Mouse (Mus musculus): ENCODE measurements around the gene Zfp511.

The Zfp511 gene

DNA sequence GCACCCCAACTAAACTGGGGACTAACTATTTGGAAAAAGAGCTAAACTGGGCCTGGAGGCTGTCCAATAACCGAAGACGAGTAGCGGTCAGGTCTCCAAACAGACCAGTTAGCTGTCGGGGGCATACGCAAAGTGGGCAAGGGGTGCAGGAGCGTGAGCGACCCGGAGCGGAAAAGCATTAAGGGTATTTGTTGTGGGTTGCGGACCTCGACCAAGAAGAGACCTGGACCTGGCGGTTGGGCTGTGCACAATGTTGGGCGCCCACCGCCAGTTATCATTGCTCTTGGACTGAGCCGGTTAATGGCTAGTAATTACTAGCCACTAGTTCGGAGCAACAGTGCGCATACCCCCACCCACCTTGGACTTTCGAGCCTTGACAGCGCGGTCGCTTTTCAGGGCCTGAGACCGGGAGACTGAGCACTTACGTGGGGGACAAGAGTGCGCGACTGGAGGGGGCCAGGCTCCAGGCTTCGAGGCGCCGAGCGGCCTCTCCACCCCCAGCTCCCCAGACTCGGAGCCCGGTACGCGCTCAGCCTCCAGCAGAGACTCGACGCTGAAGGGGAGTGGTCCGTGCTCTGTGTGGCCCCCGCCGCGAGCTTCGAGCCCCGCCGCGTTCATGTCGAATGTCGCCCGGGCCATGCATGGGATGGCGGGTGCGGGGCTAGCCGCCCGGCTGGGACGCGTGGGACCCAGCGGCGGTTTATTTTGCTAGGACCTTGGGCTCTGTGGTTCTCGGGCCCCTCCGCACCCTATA, 12.3 kb downstream of the Zfp511 start, which contains the start of gene Msx3:
Msx3 (minus strand) TSS at position 729 of the 754 bp plus-strand sequence.
- no peak for DNase-seq (ENCODE audit: extremely low read depth, low read depth)

DNA sequence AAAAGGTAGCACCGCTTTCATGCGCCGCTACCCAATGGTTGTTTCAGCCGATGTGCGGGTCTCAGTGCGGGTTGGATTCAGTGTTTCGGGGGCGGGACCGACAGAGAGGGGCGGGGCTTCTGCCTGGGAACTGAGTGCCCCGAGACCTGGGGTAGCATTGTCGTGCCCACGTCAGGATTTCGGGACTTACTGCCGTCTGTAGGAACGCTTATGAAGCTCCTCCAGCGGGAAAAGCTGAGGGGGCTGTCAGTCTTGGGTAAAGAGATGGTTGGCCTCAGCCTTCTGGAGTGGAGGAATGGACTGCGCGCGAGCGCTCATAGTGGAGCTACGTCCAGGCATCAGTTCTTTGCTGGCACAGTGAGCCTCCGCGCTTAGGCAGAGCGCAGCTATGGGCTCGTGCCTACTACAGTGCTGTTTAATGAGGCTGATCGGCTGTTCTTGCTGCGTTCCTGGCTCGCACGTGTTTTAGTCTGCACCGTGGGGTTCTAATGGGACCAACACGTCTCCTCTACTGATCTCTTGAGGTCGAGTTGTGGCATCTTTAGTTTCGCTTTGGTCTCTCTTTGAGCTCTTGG, 13.0 kb downstream of the Zfp511 start:
- no peak for DNase-seq (ENCODE audit: extremely low read depth, low read depth)

GRCm38 (mm10) chr7:140054124-140054523, 17.9 kb downstream of the Zfp511 start:
- no peak for DNase-seq (ENCODE audit: extremely low read depth, low read depth)

GRCm38 (mm10) chr7:140057413-140058407, 21.5 kb downstream of the Zfp511 start:
- DNase-seq (ENCODE audit: extremely low read depth, low read depth) = no peak

GRCm38 (mm10) chr7:140058528-140058927, 22.3 kb downstream of the Zfp511 start:
- DNase-seq (ENCODE audit: extremely low read depth, low read depth) = no peak

- no peak for DNase-seq (ENCODE audit: extremely low read depth, low read depth)
These were observed 23.4 kb downstream of the Zfp511 start for GRCm38 (mm10) chr7:140059601-140060000.

GRCm38 (mm10) chr7:140060936-140061831, 25.0 kb downstream of the Zfp511 start:
- no peak for DNase-seq (ENCODE audit: extremely low read depth, low read depth)

DNA sequence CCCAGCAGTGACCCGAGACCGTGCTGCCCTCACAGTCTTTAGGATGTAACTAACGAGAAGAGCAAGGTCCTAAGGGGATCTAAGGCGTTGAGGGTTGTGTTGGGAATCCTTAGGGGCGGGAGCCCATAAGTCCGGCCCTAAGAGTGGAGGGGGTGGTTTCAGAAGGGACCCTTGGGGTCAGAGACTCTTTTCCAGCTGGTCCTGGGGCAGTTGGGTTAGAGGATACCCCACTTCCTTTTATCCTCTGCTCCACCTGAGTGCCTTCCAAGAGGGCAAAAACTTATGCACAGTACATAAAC, 25.6 kb downstream of the Zfp511 start:
- DNase-seq (ENCODE audit: extremely low read depth, low read depth) = no peak

- DNase-seq (ENCODE audit: extremely low read depth, low read depth) = no peak
These were observed 26.1 kb downstream of the Zfp511 start for GRCm38 (mm10) chr7:140062307-140062706.

DNA sequence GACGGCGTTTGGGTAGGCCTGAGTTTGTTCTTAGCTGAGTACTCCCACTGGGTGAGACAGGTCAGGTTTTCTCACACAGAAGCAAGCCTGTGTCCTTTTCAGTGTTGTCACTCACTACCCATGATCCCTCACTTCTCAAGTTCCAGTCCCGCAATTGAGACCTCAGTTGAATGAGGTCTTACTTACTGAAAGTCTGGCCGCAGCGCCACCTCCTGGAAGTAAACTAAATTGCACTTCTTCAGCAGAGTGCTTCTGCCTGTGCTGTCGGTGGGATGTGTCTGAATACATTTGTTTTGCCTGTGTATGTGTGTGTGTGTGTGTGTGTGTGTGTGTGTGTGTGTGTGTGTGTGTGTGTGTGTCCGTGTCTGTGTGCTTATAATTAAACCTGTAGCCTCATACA, 26.9 kb downstream of the Zfp511 start:
- DNase-seq (ENCODE audit: extremely low read depth, low read depth) = peak; percentile 46

DNA sequence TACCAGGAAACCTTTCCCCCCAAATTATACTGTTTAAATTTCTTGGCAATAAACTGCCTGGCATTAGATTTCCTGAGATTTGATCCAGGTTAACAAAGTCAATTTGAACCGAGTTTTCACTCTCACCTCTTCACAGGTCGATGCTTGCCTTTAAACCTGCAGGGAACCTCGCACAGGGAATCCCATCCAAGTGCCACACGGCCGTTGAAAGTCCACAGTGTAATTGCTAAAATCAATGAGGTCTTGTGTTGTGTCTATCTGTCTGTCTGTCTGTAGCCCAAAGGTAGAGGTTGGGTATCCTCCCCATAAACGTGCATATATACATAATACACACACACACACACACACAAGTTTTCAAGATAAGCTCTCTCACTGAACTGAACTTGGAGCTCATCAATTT, 31.2 kb downstream of the Zfp511 start:
- DNase-seq (ENCODE audit: extremely low read depth, low read depth) = no peak

GRCm38 (mm10) chr7:140070042-140070711, 34.0 kb downstream of the Zfp511 start:
- no peak for DNase-seq (ENCODE audit: extremely low read depth, low read depth)

- DNase-seq (ENCODE audit: extremely low read depth, low read depth) = peak; percentile 43
These were observed 41.5 kb downstream of the Zfp511 start for GRCm38 (mm10) chr7:140077698-140078097.

DNA sequence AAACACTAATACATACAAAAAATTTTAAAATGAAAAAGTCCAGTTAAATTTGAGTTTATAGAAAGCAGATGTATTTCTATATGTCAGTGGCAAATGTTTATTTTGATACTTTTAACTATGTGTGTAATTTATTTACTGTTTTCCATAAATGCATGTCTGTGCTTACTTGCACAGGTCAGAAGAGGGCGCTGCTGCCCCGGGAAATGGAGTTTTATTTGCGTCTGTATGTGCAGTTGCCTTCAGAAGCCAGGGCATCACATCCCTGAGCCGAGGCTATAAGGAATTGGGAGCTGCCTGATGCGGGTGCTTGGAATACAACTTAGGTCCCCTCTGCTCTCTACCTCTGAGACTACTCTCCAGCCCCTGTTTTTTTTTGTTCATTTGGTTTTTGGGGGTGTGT, 42.5 kb downstream of the Zfp511 start:
- DNase-seq (ENCODE audit: extremely low read depth, low read depth) = peak; percentile 57

DNA sequence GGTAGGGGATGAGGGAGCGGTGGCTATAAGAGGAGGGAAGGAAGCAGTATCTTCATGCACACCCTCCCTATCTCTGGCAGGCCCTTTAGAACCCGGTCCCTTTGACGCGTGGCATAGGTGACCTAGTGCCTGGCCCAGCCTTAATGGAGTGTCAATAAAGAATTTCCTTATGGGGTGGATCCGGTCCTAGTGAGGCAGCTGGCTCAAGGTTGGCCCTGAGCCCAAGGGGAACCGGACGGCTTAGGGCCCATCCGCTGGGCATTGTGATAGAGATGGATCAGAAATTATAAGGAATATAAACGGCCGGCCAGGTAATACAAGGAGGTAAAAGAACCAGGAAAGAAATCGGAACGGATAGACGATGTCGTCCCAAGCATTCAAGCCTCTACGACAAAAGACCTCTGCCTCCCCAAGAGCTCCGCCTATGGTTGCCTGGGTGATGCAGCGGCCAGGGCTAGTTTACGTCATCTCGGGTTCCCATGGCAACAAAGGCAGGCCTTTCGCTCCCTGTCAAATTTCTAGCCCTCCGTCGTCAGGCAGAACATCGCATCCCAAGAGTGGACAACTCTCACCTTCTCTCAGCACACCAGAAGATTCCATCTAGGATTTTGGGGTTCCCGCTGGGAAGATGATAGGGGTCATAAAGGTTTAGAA, 44.4 kb downstream of the Zfp511 start:
- DNase-seq (ENCODE audit: extremely low read depth, low read depth) = no peak

- no peak for DNase-seq (ENCODE audit: extremely low read depth, low read depth)
These were observed 45.4 kb downstream of the Zfp511 start for GRCm38 (mm10) chr7:140081408-140082241.

DNA sequence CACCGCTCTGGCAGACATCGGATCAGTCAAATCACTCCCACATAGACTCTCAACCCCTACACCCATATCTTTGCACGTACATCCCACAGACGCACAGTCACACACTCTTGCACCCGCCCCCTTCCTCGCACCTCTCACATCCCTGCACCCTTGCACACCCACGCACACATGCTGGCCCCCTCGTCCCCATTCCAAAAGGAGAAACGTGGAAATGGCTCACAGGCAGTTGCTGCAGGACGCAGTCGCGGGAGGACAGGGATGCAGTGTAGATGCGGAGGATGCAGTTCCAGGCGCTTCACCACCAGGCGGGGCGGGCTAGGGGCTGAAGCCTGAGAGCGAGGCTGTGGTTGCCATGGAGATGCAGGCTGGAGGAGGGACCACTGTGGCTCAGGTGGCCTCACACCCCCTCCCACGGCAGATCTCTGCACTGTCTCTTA, 46.1 kb downstream of the Zfp511 start, which contains the start of gene Caly:
Caly (minus strand) TSS at position 307 of the 437 bp plus-strand sequence.
- DNase-seq (ENCODE audit: extremely low read depth, low read depth) = no peak

Data from MEL-GATA-1-ER (cell line).